Mouse (Mus musculus): Measurements from ENCODE around the gene Six3.

The Six3 gene

GRCm38 (mm10) chr17:85612526-85613265 lies 712 bp upstream of the Six3 start:
- no peak for DNase-seq (ENCODE audit: low spot score in 2 of 2)

- DNase-seq (ENCODE audit: low spot score in 2 of 2): no peak
These were observed 758 bp downstream of the Six3 start for GRCm38 (mm10) chr17:85614011-85614721.

- DNase-seq (ENCODE audit: low spot score in 2 of 2): no peak
These were observed 1.4 kb downstream of the Six3 start for GRCm38 (mm10) chr17:85614722-85615331.

DNA sequence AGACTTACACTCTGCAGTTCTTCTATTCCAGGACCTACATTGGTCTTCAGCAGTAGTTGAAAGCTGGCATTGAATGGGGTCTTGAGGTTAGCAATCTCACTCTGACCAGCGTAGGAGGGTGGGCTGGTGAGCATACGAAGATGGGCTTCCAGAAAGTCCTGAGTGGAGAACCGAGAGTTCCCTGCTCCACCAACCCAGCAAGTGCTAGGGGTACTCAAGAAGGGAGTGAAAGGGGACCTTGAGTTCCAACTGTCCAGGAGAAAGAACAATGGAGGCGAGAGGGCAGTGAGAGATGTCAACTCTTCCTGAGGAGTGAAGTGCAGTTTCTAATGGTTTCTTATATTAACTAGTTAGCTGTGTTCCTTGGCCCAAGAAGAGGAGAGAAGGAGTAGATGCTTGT lies 2.2 kb downstream of the Six3 start:
- DNase-seq (ENCODE audit: low spot score in 2 of 2): no peak

DNA sequence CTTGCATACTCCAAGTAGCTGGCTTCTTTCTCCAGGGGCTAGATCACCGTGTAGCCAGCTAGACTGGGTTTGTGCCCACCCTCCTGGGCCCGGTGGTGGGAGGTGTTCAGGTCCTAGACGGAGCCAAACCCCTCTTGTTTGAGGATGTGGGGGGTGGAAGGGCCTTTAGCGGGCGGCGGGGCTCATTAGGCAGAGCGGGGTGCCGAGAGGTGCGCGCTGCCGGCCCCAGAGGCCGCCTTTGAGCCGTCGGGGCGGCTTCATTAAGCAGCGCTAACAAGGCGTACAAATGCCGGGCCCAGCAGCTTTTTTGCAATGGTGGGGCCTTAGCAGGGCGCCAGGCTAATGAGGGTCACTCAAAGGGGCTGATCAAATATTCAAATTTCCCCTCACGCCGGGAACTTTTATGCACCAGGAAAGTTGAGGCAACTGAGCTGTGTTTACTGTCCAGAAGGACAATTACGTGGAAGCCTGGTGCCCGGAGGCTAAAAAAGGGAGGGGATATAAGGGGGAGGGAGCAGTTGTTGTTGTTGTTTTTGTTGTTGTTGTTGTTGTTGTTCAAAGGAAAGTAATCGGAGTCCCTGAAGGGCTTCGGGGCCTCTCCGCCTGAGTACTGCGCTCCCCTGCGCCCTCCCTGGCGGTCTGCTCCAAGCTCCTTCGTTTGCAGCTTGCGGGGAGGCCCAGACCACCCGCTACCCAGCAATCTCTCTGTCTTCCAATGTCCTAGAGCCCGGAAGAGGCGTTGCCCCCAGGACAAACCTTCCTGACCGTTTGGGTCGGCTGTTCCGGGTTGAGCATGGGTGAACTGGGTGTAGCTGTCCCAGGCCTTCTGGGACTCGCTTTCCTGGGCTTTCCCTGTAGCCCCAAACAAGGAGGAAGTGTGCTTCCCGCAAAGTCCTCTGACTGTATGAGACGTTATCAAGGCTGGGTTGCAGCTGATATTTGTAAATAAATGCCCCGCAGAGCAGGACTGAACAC lies 3.4 kb downstream of the Six3 start:
- no peak for DNase-seq (ENCODE audit: low spot score in 2 of 2)

GRCm38 (mm10) chr17:85617566-85618358 lies 4.4 kb downstream of the Six3 start:
- no peak for DNase-seq (ENCODE audit: low spot score in 2 of 2)

DNA sequence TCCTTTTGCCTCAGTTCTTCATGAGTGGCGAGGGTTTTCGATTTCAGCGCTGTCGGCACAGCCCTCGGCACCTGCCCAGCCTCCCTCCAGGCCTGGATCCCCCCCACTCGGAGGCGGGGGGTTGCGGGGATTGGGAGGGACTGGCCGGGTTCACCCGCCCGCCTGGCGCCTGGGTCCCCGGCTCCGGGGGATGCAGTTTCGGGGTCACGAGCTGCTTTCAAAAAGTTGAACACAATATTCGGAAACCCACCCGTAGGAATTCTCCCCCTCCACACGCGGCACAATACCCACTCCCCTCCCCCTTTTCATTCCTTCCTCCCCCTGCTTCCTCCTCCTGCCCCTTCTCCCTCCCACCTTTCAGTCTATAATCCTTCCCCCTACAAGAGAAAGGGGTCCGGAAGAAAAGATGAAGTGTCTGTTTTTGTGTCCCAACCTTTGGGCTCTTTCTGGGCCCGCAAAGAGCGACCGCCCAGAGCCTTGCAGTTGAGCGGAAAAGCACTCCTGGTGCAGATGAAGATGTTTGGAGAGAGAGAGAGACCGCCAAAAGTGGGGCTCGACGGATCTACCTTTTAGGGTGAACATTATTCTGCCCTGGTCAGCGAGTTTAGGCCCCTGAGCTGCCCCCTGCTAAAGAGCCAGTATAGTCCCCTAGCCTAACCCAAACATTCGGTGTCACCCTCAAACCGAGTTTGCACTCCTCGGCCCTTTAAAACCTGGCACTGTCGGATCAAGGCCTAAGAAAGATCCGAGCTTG lies 5.1 kb downstream of the Six3 start:
- no peak for DNase-seq (ENCODE audit: low spot score in 2 of 2)

- DNase-seq (ENCODE audit: low spot score in 2 of 2): no peak
These were observed 6.0 kb downstream of the Six3 start for GRCm38 (mm10) chr17:85619113-85620085.

DNA sequence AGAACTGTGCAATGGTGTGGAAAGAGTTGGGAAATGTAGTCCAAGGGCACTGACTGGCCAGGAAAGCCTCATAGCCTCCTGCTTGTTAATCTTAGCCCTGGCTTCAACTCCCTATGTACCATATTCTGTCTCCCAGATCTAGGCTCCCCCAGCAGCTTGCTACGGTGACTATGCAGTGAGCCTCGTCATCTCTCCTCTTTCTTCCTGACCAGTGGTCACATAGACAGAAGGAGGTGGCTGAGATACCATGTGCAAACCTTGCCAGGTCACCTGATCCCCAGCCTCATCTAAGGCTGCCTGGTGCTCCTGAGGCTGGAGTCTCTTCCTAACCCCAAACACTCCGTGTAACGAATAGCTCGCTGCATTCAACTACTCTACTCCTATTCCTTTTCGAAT lies 6.7 kb downstream of the Six3 start:
- no peak for DNase-seq (ENCODE audit: low spot score in 2 of 2)

- DNase-seq (ENCODE audit: low spot score in 2 of 2): no peak
These were observed 7.5 kb downstream of the Six3 start for GRCm38 (mm10) chr17:85620680-85621504.

GRCm38 (mm10) chr17:85621505-85622310 lies 8.3 kb downstream of the Six3 start:
- DNase-seq (ENCODE audit: low spot score in 2 of 2): no peak

- DNase-seq (ENCODE audit: low spot score in 2 of 2): no peak
These were observed 9.2 kb downstream of the Six3 start for GRCm38 (mm10) chr17:85622493-85623157.

- no peak for DNase-seq (ENCODE audit: low spot score in 2 of 2)
These were observed 10.0 kb downstream of the Six3 start for GRCm38 (mm10) chr17:85623161-85624050.

DNA sequence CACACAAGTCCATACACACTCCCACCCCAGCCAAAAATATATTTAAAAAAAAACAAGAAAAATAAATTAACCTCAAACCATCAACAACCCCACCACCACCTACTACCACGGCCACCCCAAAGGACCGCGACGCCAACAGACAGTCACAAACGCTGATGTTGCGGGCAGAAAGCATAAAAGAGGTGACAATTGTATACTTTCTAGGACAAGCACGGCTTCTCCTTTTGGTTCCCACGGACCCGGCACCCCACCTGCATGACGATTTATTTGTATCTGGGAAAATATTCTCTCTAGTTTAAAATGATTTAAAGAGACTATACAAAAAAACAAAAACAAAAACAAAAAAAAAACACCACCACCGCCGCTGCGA lies 10.6 kb downstream of the Six3 start:
- DNase-seq (ENCODE audit: low spot score in 2 of 2): no peak

Measured in thymus, postnatal 10 days (tissue).